Mouse (Mus musculus): ENCODE measurements around the gene Prrg2.

The Prrg2 gene

GRCm38 (mm10) chr7:45006503-45006902 is 56.0 kb downstream of the Prrg2 start:
- no peak for DNase-seq

GRCm38 (mm10) chr7:45005321-45005992 is 57.0 kb downstream of the Prrg2 start:
- no peak for DNase-seq

GRCm38 (mm10) chr7:45004546-45004945 is 57.9 kb downstream of the Prrg2 start:
- DNase-seq, result no peak
